Mouse (Mus musculus) G1E-ER4 (cell line): Measurements from ENCODE around the gene Crtc3. TPM values are rescaled to one million over a fixed set of nuclear protein-coding genes. Genes with fewer than 3 reads are reported as not detected.

Experiments
- GATA1 ChIP-seq: IDR thresholded peaks from one replicate; pipeline ENCODE4 v1.8.0; 2012; ENCODE audit warnings: low read length, inconsistent platforms
- polyA plus RNA-seq: library from polyadenylated mRNA; stranded (reverse); fragments of >175 nt; gene quantifications from 2 replicates; pipeline ENCODE4 v1.2.3, GENCODE M21; 2012

The Crtc3 gene
- polyA plus RNA-seq, 1 experiment = 43.6 TPM

DNA sequence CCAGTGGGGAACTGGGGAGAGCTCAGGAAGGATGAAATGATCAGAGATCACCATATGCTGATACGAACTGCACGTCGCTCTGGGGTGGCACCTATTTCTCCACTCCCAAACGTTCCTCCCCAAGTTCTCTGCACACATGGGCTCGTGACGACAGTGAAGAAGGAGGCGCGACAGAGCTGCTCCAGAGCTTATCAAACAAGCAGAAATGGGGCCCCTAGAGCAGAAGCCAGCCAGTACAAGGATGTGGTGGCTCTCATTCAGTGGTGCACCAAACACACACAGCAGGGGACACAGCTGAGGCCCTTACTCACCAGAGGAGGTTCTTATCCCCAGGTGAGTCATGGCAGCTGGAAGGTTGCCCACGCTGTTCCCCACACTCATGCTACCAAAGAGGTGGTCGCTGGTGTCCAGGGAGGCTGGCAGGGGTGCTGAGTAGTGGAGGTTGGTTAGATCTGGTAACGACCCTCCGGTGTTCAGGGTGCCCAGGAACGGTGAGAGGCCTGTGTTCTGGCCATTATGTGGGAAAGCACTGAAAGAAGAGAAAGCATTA is 90.2 kb downstream of the Crtc3 start:
- TF ChIP-seq GATA1 = no peak

DNA sequence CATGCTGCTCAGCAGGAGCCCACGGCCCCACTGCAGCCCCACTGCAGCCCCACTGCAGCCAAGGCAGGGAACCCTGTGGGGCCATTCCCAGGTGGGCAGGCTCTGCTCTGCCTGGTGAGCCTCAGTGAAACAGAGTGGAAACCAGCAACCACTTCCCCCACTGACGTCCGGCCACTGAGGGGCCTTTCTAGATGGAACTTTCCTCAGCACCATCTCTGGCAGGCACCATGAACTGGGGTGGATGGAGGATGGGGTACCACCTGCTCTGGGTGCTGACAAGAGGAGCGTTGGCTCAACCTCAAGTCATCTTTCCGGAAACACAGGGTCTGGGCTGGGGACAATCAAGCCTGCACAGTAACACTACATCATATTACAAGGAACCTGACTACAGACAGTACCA is 90.8 kb downstream of the Crtc3 start:
- no peak for TF ChIP-seq GATA1

DNA sequence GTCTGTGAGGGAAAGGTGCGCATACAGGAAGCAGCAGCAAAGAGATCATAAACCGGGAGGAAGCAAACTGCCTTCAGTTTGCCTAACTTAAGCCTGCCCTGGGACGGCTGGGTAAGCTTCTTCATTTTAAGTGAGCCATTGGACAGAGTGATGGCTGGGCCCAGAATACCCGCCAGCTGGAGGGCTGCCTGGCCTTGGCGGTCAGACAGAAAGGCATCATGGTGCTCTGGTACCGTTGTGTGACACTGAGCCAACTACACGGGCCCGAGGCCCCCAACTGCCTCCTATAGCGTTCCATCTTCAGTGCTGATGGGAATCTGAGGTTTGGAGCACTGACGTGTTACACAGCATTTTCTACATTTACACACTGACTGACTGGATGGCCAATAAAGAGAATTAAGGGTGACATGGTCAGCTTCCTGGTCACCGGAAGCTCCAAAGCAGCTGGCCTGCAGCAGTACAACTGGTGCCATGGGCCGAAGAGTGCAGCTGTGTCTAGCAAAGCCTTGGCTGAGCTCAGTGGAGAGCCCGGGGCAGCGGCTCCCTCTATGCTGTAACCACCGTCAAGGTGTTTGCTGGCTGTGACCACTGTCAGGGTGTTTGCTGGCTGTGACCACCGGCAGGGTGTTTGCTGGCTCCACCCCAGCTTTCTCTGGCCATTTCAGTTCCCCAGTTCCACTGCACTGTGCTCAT is 99.5 kb downstream of the Crtc3 start:
- no peak for TF ChIP-seq GATA1

DNA sequence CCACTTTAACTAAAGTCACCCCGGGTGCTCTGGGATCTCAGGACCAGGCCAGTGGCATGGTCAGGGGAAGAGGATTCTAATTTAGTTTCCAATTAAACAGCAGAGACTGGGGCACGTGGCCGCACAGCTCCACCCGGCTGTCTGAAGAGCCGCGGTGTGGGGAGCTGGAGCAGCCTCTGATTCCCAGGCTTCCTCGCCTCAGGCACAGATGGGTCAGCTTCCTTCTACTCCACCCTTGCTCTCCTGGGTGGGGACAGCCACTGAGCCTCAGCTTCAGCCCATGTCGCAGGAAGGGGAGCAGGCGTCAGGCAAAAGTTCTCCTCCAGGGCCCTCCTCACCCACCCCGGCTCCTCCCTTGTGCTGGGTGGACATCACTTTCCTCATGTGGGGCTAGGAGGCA is 101.0 kb downstream of the Crtc3 start:
- TF ChIP-seq GATA1 = no peak

DNA sequence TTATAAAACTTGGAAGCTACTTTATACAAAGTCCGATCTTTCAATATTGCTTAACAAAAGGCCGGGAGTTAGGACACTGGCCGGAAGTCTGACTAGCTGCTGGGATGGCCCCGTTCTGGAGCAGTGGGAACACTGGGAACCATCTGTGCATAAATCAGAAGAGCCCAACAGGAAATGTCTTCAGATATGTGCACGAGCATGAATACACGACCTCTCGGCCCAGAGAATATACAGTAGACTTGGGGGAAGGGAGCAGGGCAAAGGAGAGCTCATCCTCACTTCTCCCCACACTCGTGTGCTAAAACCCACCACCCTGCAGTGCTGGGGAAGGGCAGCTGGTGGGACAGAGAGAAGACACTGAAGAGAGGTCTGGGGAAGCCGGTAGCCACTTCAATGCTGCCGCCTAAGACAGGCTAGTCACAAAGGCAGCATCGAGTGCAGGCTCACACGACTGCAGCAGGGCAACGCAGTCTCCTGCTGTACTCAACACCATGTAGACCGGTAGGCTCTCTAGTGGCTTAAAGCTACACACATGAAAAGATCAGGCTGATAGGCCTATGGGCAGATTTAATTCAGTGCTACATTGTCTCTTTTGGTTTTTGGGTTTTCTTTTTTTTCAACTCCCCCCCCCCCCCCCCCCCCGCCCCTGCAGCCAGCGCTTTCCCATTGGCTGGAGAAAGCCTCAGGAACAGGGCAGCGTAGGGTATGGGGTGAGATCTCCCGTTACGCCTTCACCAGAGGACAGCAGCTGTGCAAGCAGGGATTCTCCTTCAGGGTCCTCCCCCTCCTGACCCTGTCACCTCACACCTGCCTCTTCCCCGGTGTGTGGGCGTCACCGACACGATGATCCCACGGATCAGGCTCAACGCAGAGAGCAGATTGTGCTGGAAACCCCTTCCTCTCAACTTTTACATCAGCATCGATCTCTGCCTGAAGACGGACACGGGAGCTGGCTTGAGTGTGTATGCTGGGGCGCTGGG is 101.7 kb downstream of the Crtc3 start:
- TF ChIP-seq GATA1 = no peak

DNA sequence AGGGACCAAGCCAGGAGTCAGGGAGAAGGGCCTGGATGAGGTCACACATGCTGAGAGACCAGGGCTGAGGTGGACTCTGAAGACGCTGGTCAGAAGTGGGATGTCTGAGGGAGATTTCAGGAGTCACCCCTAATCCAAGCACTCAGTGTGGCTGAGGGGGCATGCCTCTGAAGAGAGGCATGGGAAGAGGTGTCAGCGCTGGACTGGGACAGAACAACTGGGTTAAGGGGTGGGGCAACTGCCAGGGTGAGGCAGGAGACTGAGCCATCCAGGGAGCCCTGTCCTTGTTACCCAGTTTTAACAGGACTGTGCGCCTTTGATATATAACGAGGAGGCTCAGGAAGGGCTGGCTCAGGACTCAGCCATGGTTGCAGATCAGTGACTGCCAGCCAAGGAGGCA is 102.5 kb downstream of the Crtc3 start:
- TF ChIP-seq GATA1 = no peak

DNA sequence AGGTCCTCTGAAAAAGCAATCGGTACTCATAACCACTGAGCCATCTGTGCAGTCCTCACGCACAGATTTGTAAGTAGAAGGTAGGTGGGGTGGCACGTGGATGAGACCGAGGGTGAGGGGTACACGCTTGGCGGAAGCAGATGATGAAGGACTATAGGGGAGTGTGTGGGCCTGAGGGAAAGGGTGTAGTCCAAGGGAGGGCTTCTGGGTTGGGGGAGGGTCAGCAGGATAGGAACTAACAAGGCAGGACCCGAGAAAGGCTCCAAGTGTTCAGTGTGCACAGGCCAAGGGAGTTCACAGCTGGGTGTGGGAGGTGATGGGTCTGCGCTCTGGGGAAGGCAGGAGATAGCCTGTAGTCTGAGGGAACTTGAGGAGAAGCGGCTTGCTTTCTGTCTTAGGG is 103.3 kb downstream of the Crtc3 start:
- TF ChIP-seq GATA1 = no peak

DNA sequence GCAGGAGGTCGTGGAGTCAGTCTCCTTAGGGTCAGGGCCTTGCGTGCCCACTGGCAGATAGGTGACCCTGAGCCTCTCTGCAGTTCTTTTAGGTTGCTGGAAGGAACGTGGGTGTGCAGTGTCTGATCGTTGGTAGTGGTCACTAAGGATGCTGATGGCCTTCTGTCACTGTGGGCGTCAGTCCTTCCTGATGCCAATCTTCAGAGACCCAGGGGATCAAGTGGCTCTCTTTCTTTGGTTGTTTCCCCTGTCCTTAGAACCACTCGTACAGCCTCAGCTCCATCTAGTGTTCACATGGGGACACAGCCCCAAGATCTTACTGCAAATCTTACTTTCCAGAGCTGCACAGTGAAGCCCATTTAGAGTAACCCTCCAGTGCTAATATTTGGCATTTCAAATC is 104.7 kb downstream of the Crtc3 start:
- no peak for TF ChIP-seq GATA1

DNA sequence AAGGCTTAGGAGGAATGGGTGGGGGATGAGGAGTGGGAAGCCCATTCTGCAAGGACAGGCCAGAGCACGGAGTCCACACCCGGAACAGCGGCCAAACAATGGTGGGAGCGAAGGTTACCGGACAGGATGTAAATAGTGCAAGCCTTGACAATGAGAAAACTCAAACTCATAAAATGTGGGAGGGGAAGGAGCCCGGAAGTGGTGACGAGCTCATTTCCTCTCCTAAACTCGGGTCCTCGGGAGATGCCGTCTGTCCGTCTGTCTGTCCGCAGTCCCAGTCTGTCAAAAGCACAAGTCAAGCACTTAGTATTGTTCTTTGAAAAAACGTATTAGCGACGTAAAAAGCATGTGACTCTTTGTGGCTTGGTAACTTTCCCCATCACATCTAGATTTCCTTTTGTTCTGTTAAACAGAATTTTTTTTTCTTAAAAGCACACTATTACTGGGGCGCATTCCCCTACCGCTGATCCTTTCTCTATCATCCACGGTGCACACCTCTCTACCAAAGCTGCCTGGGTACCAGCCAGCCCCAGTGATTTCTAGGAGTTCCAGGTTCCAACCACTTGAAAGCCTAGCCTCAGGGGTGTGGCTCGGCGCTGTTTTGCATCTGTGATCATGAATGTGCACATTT is 105.7 kb downstream of the Crtc3 start:
- no peak for TF ChIP-seq GATA1

DNA sequence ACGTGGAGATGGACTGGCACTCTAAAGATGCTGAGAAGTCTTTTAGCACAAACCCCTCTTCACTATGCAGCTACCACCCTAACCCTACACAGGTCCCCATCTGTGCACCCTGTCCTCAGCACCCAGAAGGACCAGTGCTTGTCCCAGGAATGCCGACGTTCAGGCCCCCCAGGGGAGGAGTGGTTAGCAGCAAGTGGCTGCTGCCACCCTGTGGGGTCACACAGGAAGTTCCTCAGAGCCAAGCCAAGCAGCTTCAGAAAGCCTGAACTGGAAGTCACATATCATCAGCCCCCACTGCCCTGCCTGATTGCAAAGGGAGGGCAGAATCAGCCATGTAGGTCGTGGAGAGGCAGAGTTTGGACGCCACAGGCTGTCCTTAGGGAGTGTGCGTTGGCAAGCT is 108.3 kb downstream of the Crtc3 start:
- TF ChIP-seq GATA1 = no peak

DNA sequence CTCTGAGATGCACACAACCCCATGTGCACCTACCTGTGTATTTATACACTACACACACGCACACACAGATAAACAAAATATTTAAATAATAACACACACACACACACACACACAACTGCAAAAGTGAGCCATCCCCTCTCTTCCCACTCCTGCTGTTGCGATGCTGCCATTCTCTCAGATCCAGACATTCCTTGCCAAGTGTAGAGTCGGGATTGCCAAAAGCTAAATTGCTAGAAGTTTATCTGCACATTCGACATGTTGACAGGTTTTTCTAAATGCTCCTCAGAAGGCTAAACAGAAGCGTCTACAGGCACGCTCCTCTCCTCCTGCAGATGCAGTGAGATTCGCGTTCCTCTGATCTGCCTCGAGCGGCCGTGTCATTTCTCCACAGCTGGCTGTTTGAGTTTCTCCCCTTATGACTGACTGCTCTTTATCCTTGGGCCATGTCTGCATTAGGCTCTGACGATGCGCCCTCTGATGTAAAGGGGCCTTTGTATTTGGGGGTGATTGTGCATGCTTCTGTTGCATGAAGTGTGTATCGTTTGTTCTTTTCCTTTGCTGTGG is 111.2 kb downstream of the Crtc3 start:
- TF ChIP-seq GATA1 = no peak

DNA sequence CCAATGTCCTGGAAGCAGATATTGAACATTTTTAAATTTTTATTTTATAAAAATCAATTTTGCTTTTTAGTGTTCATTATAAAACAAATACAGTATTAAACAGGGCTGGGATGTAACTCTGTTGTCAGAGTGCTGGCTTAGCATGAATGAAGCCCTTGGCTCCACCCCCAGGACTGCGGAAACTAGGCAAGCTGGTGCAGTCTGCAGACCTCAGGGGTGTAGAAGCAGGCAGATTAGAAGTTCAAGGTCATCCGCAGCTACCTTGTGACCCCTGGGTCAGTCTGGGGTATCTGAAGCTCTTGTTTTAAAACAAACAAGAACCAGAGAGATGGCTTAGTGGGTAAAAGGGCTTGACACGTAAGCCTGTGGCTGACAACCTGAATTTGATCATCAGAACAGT is 112.1 kb downstream of the Crtc3 start:
- TF ChIP-seq GATA1 = no peak

DNA sequence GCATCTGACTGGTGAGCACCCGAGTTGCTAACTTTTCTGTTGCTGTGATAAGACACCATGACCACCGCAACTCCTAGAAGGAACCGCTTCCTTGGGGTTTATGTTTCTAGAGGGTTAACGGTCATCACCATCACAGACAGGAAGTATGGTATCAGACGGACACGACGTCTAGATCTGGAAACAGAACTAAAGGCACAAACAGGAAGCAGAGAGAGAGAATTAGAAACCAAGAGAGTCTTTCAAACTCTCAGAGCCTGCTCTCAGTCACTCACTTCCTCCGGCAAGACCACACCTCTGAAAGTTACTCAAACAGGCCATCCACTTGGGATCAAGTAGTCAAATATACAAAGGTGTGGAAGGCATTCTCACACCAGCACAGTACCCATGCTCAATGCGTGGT is 112.9 kb downstream of the Crtc3 start:
- no peak for TF ChIP-seq GATA1

DNA sequence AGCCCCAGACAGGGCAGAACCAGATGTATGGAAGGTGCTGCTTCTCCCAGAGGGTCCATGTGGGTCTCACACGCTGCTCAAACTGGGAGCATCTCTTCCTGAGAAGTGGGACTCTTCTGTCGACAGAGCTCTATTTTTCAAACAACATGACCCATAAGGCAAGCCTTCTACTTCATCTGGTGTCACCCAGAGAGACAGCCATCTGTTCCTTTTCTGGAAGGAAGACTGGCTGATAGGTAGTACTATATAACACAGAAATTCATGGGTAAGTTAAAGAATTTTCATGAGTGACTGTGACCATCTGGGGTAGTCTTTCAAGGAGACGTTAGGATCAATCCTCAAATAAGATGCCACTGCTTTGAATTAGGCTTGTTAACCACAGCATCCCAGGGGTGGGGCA is 115.6 kb downstream of the Crtc3 start:
- no peak for TF ChIP-seq GATA1

DNA sequence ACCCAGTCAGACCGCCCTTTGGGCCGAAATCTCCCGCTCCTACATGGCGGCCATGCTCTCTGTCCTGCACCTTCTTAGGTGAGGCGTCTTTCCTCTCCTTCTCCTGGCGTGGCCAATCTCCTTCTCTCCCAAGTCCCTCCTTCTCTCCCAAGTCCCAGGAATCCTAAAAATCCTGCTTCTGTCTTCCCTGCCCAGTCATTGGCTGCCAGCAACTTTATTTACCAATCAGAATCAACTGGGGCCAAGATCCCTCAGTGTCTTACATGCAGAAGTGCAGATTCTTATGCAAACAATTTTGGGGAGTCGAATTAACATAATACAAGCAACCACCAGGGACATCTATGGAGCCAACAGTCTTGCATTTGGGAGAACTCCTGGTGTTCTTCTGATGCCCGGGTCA is 120.7 kb downstream of the Crtc3 start:
- no peak for TF ChIP-seq GATA1

DNA sequence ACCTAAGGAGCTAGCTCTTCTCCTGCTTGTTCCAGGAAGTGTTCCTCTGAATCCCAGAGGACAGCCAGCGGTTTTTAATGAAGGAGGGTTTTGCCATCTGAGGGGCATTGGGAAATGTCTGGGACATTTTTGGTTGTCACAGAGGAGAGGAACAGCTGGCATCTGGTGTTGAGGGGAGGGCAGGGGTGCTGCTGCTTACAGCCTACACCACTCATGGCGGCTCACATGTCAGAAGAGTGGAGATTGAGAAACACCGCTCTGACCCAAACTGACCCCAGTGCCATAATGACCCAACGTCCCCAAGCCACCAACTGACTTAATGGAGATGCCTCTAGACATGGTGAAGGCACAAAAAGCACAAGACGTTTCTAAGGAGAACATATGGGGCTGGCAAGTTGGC is 126.7 kb downstream of the Crtc3 start:
- no peak for TF ChIP-seq GATA1
